Mouse (Mus musculus): ENCODE measurements at regions not wholly inside any gene's neighbourhood (a gene's known extent, or its start where the extent isn't known, plus 50 kb on each side); places are given as distances from the start of the nearest gene placed in this dataset.

GRCm38 (mm10) chr7:75047827-75048226 lies 261.2 kb downstream of the Sv2b start:
- TF ChIP-seq CTCF (IDR thresholded peaks at IDR 0.05; ENCODE audit: low read depth) (no peak), EP300 (optimal IDR thresholded peaks at IDR 0.05) (no peak)

All from stomach, postnatal 0 days (tissue).